Mouse (Mus musculus) embryonic stem cell, embryonic (primary cell): Measurements from ENCODE around the gene 2310050C09Rik.

Experiments used
- CTCF ChIA-PET, 4 experiments: fragments of 300-600 bp in 2 of 4; fragments of 350-600 bp in 2 of 4; sonication (Branson Sonifier 250); formaldehyde crosslinking; loops; one replicate each; lab custom pipeline; 2022; ENCODE audit warnings: inconsistent platforms in 2 of 4; lab: Charles Lee
- POLR2A ChIA-PET, 4 experiments: fragments of 300-600 bp in 2 of 4; fragments of 350-600 bp in 2 of 4; sonication (Branson Sonifier 250); formaldehyde crosslinking; loops; one replicate each; lab custom pipeline; 2022; ENCODE audit warnings: antibody characterized with exemption in 4 of 4, inconsistent platforms in 1 of 4; lab: Charles Lee

Gene 2310050C09Rik

GRCm38 (mm10) chr3:92870116-92870515 is at the start of gene 2310050C09Rik:
2310050C09Rik (minus strand) TSS chr3:92870216.
- ChIA-PET POLR2A (no interaction called here), CTCF (no interaction called here)

DNA sequence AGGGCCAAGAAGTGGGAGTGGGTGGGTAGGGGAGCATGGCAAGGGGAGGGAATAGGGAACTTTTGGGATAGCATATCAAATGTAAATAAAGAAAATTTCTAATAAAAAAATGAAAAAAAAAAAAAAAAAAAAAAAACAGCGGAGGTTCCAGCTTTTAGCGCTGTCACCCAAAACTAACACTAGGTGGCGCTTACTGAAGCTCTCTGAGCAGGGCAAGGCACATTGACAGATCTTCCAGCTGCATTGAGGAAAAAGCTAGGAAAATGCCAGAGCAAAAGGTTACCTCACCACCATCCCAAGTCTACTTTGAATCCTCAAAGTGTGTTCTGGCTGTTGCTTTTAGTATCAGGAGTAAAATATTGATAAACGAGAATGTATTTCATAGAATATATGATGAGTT is 37.6 kb upstream of the 2310050C09Rik start:
- POLR2A ChIA-PET: interaction anchor here in 2 of 4 experiments (0.7 kb wide), 2 partner anchors 38 to 83 kb away, joined by 4 to 6 read pairs; no protein-coding TSS in a partner anchor

DNA sequence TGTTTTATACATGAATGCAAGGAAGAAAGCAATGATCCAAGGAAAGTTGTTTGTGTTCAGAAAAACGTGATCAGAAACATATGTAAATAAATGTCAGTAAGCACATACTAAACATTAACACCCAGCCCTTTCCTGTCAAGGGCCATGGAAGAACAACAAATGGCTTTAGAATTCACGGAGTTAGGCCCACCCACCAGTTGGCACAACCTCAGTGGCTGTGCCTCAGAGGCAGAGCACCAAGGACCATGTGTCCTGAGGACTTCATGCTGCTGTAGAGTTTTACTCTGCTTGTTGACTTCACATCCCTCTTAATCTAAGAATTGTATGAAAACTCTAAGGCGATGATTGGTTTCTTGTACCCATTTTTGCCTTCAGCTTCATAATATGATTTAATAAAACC is 35.2 kb upstream of the 2310050C09Rik start:
- ChIA-PET CTCF (interaction anchor here in 2 of 4 experiments (0.8 to 2.0 kb wide), 2 partner anchors 126 to 752 kb away, joined by 3 to 10 read pairs; no protein-coding TSS in a partner anchor), POLR2A (interaction anchor here in 1 of 4 experiments (0.8 kb wide), 1 partner anchor 820 kb away, joined by 3 read pairs; no protein-coding TSS in a partner anchor)

More for the DNA sequence above, 37.6 kb upstream of the 2310050C09Rik start:
- CTCF ChIA-PET: interaction anchor here (0.5 to 2.7 kb wide), 32 partner anchors 12 to 799 kb away, joined by 3 to 17 read pairs (median 4); no protein-coding TSS in a partner anchor

DNA sequence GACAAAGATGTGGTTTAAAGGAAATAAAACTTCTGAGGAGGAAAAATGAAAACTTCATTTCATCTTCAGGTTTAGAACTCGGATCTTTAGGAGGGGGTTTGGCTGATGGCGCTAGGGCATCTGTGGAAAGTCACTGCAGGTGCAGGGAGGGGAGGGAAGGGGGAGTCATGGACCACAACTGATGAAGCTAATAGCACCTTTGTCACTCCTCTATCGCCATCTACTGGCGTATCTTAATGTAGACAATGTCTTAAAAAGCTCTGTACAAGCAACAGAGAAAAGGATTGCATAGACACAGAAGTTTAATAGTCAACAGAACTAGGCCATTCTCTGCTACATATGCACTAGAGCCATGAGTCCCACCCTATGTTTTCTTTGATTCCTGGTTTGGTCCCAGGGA is 33.6 kb upstream of the 2310050C09Rik start:
- ChIA-PET POLR2A (interaction anchor here in 1 of 4 experiments (0.6 kb wide), 1 partner anchor 322 kb away, joined by 4 read pairs; no protein-coding TSS in a partner anchor), CTCF (interaction anchor here (0.5 to 2.0 kb wide), 29 partner anchors 10 to 756 kb away, joined by 3 to 14 read pairs (median 4); partner anchors contain the start of genes Kprp (in 1 of the 4), Lce3a (in 1 of the 4) and Lce3c (in 1 of the 4))

DNA sequence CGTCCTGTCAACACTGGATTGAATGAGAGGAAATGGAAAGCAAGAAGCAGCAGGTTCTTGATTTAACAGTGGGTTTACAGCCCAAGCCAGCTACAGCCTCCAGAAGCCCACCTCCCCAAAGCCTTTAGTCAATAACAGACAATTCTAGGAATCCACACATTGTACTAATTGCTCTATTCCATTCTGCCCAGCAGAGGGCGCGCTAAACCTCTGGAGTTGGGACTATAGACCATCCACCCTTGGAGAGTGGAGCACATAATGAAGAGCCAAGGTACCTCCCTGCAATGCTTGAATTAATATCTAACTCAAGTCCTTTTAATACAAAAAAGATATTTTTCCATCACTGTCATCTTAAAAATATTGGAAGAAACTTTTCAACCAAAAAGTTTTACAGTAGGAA is 33.0 kb upstream of the 2310050C09Rik start:
- CTCF ChIA-PET: interaction anchor here (0.6 to 1.4 kb wide), 11 partner anchors 9 to 753 kb away, joined by 3 to 14 read pairs (median 4); partner anchors contain the start of gene Kprp (in 1 of the 4)
- POLR2A ChIA-PET: no interaction called here

GRCm38 (mm10) chr3:92894489-92894888 is 24.5 kb upstream of the 2310050C09Rik start:
- POLR2A ChIA-PET: interaction anchor here in 1 of 4 experiments (0.6 kb wide), 1 partner anchor 101 kb away, joined by 3 read pairs; no protein-coding TSS in a partner anchor
- CTCF ChIA-PET: interaction anchor here in 1 of 4 experiments (0.8 kb wide), 1 partner anchor 9 kb away, joined by 3 read pairs; no protein-coding TSS in a partner anchor

- ChIA-PET POLR2A (interaction anchor here in 1 of 4 experiments (0.6 kb wide), 1 partner anchor 101 kb away, joined by 3 read pairs; no protein-coding TSS in a partner anchor), CTCF (interaction anchor here in 2 of 4 experiments (0.8 to 0.9 kb wide), 2 partner anchors 10 kb away, joined by 3 read pairs; no protein-coding TSS in a partner anchor)
These were observed 24.0 kb upstream of the 2310050C09Rik start for GRCm38 (mm10) chr3:92894063-92894462.

- POLR2A ChIA-PET: interaction anchor here in 1 of 4 experiments (1.2 kb wide), 1 partner anchor 15 kb away, joined by 3 read pairs; no protein-coding TSS in a partner anchor
- CTCF ChIA-PET: no interaction called here
These were observed 4.2 kb upstream of the 2310050C09Rik start for GRCm38 (mm10) chr3:92874180-92874579.

GRCm38 (mm10) chr3:92851186-92851585 is 18.8 kb downstream of the 2310050C09Rik start, which contains the start of gene Lce1l:
Lce1l (minus strand) TSS chr3:92851286.
- ChIA-PET POLR2A (no interaction called here), CTCF (no interaction called here)

GRCm38 (mm10) chr3:92827108-92827507 is 42.9 kb downstream of the 2310050C09Rik start, which contains the start of gene Kprp:
Kprp (minus strand) TSS chr3:92827247.
- POLR2A ChIA-PET: no interaction called here
- CTCF ChIA-PET: interaction anchor here in 1 of 4 experiments (1.8 kb wide), 1 partner anchor 77 kb away, joined by 4 read pairs; no protein-coding TSS in a partner anchor

DNA sequence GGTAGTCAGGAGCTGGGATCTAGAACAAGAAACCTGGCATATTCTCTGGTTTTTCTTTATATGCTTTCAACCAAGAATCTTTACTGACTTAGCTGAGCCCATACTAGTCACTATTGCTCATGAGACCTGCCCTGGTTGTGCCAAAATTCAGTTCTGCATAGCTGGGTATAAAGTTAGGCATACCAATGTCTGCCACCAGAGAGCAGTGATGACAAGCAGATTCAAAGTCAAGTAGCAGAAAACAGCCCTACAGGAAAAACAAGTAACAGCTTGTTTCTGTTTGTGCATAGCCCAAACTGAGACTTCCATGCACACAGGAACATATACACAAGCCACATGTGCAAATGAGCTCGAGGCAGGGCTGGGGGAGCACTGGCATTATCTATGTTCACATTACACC is 44.2 kb downstream of the 2310050C09Rik start:
- ChIA-PET CTCF (interaction anchor here in 3 of 4 experiments (0.7 to 1.8 kb wide), 4 partner anchors 78 to 675 kb away, joined by 3 to 4 read pairs (median 3); no protein-coding TSS in a partner anchor), POLR2A (no interaction called here)
